Mouse (Mus musculus): ENCODE results near the gene Ppcdc. TPM values are rescaled to one million over a fixed set of nuclear protein-coding genes. Genes with fewer than 3 reads are reported as not detected.

The Ppcdc gene
- 76.6 TPM for polyA plus RNA-seq (2015; fragmentation: Illumina TruSeq; extraction: RNeasy Lipid Tissue Mini Kit (QIAGEN cat#74804); ENCODE audit: insufficient read depth, low replicate concordance)

DNA sequence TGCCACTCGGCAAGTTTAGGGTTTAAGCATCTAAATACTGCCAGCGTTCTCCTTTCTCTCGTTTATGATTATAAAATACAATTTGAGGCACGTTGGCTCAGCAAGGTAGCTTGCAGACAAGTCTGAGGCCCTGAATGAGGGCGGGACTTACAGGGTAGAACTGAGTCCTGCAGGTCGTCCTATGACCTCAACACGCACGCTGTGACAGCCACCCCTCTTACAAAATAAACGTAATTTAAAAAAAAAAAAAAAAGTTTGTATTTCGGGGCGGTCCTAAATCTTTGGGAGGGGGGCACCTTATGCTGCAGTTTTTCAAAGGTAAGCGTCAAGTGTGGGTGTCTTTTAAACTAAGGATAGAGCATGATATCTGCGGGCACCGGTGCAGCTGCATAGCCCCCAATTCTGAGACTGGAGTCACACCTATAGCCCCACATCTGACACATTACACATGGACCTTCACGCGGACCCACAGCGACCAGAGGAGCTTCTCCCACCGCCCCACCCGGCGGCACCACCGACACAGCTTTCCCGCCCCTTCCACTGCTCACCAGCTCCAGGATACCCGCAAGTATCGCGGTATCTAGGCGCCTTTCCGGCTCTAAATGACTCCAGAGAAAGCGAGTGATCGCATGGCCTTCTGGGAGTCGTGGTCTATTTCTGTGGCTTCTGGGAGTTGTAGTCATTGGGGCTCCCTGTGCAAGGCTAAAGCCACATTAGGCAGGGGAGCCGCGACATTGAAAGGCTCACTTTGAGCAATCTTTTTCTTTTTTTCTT is at the start of gene Ppcdc:
Ppcdc (minus strand) TSS at position 603 of the 774 bp plus-strand sequence.

DNA sequence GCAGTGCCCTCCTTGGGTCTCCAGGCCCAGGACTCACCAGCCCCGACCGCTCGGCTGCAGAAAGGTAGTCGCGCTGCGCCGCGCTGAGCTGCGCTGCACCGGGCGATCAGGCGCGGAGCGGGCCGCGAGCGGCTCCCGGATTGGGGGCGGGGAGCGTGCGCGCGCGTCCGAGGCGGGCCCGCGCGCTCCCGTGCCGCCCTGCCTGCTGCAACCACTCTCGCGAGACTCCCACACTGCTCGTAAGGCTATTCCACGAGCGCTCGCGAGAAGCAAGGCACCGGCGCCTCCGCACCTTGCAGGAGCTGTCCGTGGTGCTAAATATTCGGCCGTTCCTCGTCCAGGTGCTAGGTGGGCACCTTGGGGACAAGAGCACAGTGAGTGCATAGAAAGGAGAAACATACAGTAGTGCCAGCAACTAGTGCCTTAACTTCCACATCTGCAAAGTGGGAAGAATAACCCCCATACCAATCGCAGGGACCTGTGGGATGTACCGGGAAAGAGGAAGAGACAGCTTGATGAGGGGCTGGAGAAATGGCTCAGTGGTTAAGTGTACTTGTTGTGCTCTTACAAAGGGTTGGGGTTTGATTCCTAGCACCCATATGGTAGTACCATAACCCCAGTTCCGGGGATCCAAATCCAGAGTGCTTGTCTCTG is 28.1 kb upstream of the Ppcdc start, which contains the start of gene Scamp5:
Scamp5 (minus strand) TSS at position 165 of the 654 bp plus-strand sequence.

Other genes with a start within 250 kb of the Ppcdc start
- not detected for gene Trcg1, start 203.6 kb downstream of the Ppcdc start, polyA plus RNA-seq (2015; fragmentation: Illumina TruSeq; extraction: RNeasy Lipid Tissue Mini Kit (QIAGEN cat#74804); ENCODE audit: insufficient read depth, low replicate concordance)
- 7.6 TPM for gene 1700017B05Rik, start 177.5 kb downstream of the Ppcdc start, polyA plus RNA-seq (2015; fragmentation: Illumina TruSeq; extraction: RNeasy Lipid Tissue Mini Kit (QIAGEN cat#74804); ENCODE audit: insufficient read depth, low replicate concordance)
- gene Scamp5, start 27.9 kb upstream of the Ppcdc start, polyA plus RNA-seq (2015; fragmentation: Illumina TruSeq; extraction: RNeasy Lipid Tissue Mini Kit (QIAGEN cat#74804); ENCODE audit: insufficient read depth, low replicate concordance), result 9.7 TPM
- not detected for gene Rpp25, start 63.9 kb upstream of the Ppcdc start, polyA plus RNA-seq (2015; fragmentation: Illumina TruSeq; extraction: RNeasy Lipid Tissue Mini Kit (QIAGEN cat#74804); ENCODE audit: insufficient read depth, low replicate concordance)
- gene Cox5a, start 81.2 kb upstream of the Ppcdc start, polyA plus RNA-seq (2015; fragmentation: Illumina TruSeq; extraction: RNeasy Lipid Tissue Mini Kit (QIAGEN cat#74804); ENCODE audit: insufficient read depth, low replicate concordance), result 346 TPM
- gene Fam219b, start 97.4 kb upstream of the Ppcdc start, polyA plus RNA-seq (2015; fragmentation: Illumina TruSeq; extraction: RNeasy Lipid Tissue Mini Kit (QIAGEN cat#74804); ENCODE audit: insufficient read depth, low replicate concordance), result 22.1 TPM
- gene Mpi, start 112.6 kb upstream of the Ppcdc start, polyA plus RNA-seq (2015; fragmentation: Illumina TruSeq; extraction: RNeasy Lipid Tissue Mini Kit (QIAGEN cat#74804); ENCODE audit: insufficient read depth, low replicate concordance), result 18.1 TPM
- gene Scamp2, start 120.8 kb upstream of the Ppcdc start, polyA plus RNA-seq (2015; fragmentation: Illumina TruSeq; extraction: RNeasy Lipid Tissue Mini Kit (QIAGEN cat#74804); ENCODE audit: insufficient read depth, low replicate concordance), result 64.8 TPM
- gene Ulk3, start 149.3 kb upstream of the Ppcdc start, polyA plus RNA-seq (2015; fragmentation: Illumina TruSeq; extraction: RNeasy Lipid Tissue Mini Kit (QIAGEN cat#74804); ENCODE audit: insufficient read depth, low replicate concordance), result 46.6 TPM
- gene Cplx3, start 166.2 kb upstream of the Ppcdc start, polyA plus RNA-seq (2015; fragmentation: Illumina TruSeq; extraction: RNeasy Lipid Tissue Mini Kit (QIAGEN cat#74804); ENCODE audit: insufficient read depth, low replicate concordance), result not detected
- gene Lman1l, start 180.7 kb upstream of the Ppcdc start, polyA plus RNA-seq (2015; fragmentation: Illumina TruSeq; extraction: RNeasy Lipid Tissue Mini Kit (QIAGEN cat#74804); ENCODE audit: insufficient read depth, low replicate concordance), result not detected
- gene Csk, start 213.5 kb upstream of the Ppcdc start, polyA plus RNA-seq (2015; fragmentation: Illumina TruSeq; extraction: RNeasy Lipid Tissue Mini Kit (QIAGEN cat#74804); ENCODE audit: insufficient read depth, low replicate concordance), result 262 TPM
- gene Cyp1a2, start 243.6 kb upstream of the Ppcdc start, polyA plus RNA-seq (2015; fragmentation: Illumina TruSeq; extraction: RNeasy Lipid Tissue Mini Kit (QIAGEN cat#74804); ENCODE audit: insufficient read depth, low replicate concordance), result not detected
- gene Cyp1a1, start 247.8 kb upstream of the Ppcdc start, polyA plus RNA-seq (2015; fragmentation: Illumina TruSeq; extraction: RNeasy Lipid Tissue Mini Kit (QIAGEN cat#74804); ENCODE audit: insufficient read depth, low replicate concordance), result 0.30 TPM

All from spleen, adult 10 weeks (tissue).